Mouse (Mus musculus): Measurements from ENCODE around the gene Sept11.

DNA sequence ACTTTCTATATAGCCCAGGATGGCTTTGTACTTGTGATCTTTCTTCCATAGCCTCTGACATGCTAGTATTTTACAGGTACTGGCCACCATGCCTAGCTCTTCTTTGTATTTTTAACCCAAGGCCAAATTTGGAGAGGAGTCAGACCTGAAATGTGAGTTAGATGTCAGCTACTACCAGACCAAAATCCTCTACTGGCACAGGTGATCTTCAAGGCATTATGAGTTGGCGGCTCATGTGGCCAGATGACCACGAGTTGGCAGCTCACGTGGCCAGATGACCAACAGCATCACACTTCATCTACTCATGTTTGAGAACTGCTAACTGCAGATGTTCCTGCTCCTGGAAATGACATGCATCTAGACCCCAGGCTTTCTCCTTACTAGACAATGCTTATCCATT, 125.1 kb downstream of the Sept11 start:
- TF ChIP-seq CTCF (IDR thresholded peaks at IDR 0.05; ENCODE audit: borderline replicate concordance, insufficient read depth, low read length) = no peak
- TF ChIP-seq POLR2A (IDR thresholded peaks at IDR 0.05; ENCODE audit: low read depth, low read length) = no peak

All from embryonic fibroblast, embryonic 13.5 days (primary cell).